Mouse (Mus musculus) neural tube, embryonic 10.5 days (tissue): ENCODE measurements at regions not wholly inside any gene's neighbourhood (a gene's known extent, or its start where the extent isn't known, plus 50 kb on each side); places are given as distances from the start of the nearest gene placed in this dataset.
A peak's percentile ranks its signal among the peaks of the same experiment; 100 is the strongest.

Experiments used
- DNase-seq: peaks from one replicate; pipeline ENCODE4 v3.0.0-alpha.2; 2017; ENCODE audit warnings: low spot score; ENCODE audit errors: extremely low spot score

DNA sequence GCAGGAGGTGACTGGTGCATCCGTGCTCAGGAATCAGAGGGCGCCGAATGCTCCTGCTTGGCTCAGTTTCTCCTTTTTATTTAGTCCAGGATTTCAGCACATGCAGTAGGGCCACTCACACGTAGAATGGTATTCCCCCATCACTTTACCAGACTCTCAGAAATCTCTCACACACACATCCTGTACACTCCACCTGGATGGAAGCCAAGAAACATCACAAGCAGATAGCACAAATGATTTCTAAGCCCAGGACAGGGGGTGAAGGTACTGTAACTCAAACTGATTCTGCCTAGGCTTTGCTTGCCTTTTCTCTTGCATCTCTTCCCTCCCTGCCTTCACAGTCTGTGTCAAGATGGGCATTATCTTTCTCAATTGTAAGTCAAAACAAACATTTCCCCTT lies 301.6 kb downstream of the 1500009L16Rik start:
- DNase-seq, result no peak

- DNase-seq, result no peak
Measured at GRCm38 (mm10) chr10:84024901-84025300, 302.2 kb downstream of the 1500009L16Rik start.

GRCm38 (mm10) chr10:84026798-84027197 lies 304.1 kb downstream of the 1500009L16Rik start:
- no peak for DNase-seq

- no peak for DNase-seq
Measured at GRCm38 (mm10) chr10:84036131-84036877, 313.6 kb downstream of the 1500009L16Rik start.

- DNase-seq, result no peak
Measured at GRCm38 (mm10) chr10:84048706-84049105, 326.0 kb downstream of the 1500009L16Rik start.

DNA sequence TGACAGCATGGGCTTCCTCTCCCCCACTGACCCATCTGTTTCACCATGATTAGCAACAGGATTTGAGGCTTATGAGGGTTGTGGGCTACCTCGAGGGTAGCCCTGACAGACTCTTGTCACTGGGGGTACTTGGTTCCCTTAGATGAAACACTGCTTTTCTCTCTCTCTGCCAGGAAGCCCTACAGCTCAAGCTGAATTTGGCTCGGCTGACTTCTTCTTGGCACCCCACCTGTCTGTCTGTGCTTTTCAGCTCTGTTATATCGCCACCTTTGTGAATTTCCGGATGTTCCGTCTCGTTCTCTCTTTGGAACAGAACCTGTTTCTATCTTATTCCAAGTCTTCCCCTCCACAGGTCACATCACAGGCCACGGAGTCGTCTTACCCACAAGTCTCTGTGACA lies 330.0 kb downstream of the 1500009L16Rik start:
- no peak for DNase-seq

- DNase-seq, result peak; percentile 26
Measured at GRCm38 (mm10) chr10:84054551-84055336, 332.1 kb downstream of the 1500009L16Rik start.

GRCm38 (mm10) chr10:84055402-84056167 lies 332.9 kb downstream of the 1500009L16Rik start:
- no peak for DNase-seq

DNA sequence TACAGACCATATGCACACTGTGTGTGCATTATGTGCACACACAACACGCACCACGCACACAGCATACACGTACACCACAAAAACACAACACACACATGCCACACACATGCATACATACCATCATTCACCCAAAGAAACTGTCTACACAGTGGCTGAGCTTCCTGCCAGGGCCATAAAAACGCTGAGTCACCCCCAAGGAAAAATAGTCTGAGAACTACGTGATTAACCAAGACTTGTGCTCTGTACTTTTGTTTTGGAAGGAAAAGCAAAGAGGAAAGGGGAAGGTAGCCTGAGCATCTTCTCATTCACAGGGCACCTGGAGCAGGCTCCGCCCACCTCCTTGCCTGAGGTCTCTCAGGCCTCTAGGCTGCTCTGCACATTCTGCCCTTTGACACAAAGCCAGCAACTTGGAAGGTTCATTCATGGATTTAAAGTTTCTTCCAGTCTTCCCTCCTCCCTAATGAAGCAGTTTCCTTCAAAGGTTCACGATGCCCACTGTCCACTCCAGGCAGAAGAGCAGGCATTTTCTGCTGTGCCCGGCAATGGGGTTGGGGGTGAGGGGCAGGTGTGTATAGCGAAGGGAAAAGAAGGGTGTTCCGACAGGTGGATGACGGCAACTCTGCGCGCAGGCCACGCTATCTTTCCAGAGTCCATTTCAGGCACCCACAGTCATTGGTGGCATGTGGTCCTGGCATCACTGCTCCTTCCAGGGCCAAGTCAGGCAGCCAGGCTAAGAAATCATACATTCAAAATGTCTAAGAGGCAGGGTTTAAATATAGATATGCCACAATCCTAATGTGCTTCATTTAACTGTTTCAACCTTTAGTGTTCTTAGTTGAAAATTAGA lies 333.9 kb downstream of the 1500009L16Rik start:
- DNase-seq, result no peak

DNA sequence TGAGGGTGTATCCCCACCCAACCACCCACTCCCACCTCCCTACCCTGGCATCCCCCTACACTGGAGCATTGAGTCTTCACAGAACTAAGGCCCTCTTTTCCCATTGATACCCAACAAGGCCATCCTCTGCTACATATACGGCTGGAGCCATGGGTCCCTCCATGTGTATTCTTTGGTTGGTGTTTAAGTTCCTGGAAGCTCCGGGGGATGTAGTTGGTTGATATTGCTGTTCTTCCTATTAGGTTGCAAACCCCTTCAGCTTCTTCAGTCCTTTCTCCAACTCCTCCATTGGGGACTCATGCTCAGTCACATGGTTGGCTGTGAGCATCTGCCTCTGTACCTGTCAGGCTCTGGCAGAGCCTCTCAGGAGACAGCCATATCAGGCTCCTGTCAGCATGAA lies 335.6 kb downstream of the 1500009L16Rik start:
- DNase-seq, result no peak

GRCm38 (mm10) chr10:84059646-84060491 lies 337.2 kb downstream of the 1500009L16Rik start:
- DNase-seq, result peak; percentile 27

DNA sequence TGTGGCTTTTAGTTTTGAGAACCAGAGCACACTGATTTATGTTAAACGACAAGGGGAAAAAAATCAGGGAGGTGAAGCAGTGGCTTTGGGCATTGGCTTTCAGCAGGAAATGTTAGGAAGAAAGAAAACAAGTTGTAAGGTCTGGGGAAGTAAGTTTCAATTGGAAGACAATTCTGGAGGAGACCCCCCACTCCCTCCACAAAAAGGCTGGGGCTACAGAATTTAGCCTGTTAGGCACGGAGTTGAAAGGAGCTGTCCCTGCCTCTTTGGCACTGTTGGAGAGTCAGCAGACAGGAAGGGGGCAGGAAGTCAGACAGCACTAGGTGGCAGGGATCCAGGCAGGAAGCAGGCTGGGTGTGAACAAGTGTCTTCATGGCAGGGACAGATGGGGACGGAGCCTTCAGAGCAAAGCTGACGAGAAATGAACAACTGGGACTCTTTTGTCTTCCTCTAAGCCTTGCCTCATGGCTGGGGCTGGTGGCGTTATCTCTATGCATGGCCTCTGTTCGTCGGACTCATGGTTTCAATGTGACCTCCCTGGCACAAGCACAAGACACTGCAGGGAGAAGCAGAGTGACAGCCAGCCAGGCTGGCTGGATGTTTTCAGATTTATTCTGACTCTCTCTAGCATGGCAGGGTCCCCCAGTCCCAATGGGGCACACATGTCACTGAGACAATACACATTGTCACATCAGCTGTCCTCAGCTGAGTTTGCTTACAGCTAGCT lies 338.0 kb downstream of the 1500009L16Rik start:
- DNase-seq, result peak; percentile 30

GRCm38 (mm10) chr10:84067052-84067650 lies 344.5 kb downstream of the 1500009L16Rik start:
- no peak for DNase-seq

DNA sequence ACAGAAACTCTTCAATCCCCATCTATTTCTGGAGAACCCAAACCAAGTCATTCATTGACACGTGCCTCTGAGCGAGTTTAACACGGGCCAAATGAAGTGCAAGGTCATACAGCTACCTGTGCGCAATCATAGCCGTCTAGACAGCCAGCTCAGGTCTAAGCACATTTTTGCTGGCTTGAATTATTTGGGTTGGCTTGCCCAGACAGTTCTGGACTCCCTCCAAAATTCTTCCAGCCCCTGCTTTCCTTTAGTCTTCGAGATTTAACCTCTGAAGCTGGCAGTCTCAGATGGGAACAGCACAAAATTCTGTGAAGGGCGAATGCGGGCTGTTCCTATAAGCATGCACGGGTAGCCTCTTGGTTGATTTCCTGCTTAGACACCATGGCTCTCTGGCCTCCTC lies 347.1 kb downstream of the 1500009L16Rik start:
- DNase-seq, result no peak

- peak; percentile 17 for DNase-seq
Measured at GRCm38 (mm10) chr10:84072866-84073483, 350.3 kb downstream of the 1500009L16Rik start.

- no peak for DNase-seq
Measured at GRCm38 (mm10) chr10:84075581-84075980, 352.9 kb downstream of the 1500009L16Rik start.

DNA sequence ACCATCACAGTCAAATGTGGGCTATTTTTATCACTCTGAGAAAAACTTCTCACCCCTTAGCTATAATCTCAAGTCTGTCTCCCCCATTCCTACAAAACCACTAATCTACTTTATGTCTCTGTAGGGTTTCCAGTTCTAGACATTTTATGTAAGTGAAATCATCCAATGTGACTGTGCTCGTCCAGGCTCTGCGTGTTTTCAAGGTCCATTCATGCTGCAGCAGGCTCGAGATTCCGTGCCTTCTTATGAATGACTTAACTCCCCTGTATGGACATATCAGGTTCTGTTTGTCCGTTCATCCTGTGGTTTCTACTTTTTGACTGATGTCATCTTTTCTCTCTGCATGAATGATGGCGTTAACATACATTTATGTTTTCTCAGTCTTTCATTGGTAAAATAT lies 357.6 kb downstream of the 1500009L16Rik start:
- no peak for DNase-seq

DNA sequence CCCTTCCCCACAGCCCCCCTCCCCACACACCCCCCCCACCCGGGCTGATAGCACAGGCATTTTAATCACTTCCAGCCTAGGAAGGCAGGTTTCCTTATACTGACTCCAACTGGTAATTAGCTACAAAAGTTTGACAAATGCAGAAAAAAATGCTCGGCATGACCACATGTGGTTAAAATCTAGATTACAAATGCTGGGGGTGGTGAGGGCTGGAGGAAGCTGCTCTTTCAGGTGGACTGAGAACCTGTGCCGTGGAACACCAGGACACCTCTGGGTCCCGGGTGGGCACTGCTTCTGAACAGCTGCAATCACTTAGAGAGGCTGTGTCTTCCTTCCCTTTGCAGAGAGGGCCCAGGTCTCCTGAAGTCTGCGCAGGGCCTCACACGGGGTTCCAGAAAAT lies 358.7 kb downstream of the Nuak1 start:
- DNase-seq, result peak; percentile 44
